ENCODE assay signal across 30 mouse cellular contexts in the genomic region with DNA sequence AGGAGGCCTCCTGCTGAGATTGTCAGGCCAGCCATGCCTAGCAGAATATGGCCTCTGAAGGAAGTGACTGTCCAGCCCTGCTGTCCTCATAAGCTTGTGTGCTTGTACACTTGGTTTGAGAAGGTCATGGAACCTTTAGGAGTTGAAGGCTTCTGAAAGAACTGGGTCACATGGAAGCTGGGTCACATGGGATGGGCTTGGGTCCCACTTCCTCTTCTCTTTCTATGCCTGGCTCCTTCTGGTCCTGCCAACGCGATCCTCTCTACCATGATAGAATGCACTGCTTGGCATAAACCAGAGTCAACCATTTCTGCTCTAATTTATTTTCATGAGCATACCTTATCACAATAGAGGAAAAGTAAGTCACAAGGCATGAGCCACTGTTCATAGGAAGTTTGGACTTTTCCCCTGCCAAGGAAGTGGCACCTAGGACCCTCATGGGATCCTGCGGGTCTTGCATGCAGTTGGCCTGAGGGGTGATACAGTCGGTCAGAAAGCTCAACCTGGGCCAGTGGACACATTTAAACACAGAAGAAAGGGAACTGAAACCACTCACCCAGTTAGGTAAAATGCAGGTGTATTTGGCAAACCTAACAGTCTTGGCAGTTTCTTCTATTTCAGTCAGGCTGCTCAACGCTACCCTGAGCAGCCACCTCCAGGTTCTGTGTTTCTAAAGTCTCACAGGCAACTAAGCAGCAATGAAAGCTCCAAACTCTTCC.
A peak's percentile ranks its signal among the peaks of the same experiment; 100 is the strongest.
DNase-seq lines count a peak whose midpoint lies in the region; ATAC-seq and TF ChIP-seq lines count a peak whose summit lies in the region.
"Had no signal": no experiment of that assay in that cellular context is flagged by ENCODE, and none has a peak within 500 bp of the region (broad histone marks: within the 10 kb centered on the region; RNA-seq: fewer than 3 reads in every experiment).

No protein-coding gene starts in this region.

- no peak overlapping the region for H3K27ac ChIP-seq in heart, embryonic 10.5 days
- no peak overlapping the region for H3K27ac ChIP-seq in midbrain, postnatal 0 days (ENCODE audit: low read depth, low read length)
- H3K27ac ChIP-seq: embryonic facial prominence, embryonic 10.5 days; embryonic facial prominence, embryonic 13.5 days; forebrain, embryonic 12.5 days; forebrain, embryonic 15.5 days; heart, embryonic 13.5 days; hindbrain, embryonic 14.5 days; hindbrain, postnatal 0 days had no signal

- no peak overlapping the region for H3K4me2 ChIP-seq in midbrain, postnatal 0 days (ENCODE audit: low read depth, low read length, poor library complexity, severe bottlenecking)
- H3K4me2 ChIP-seq: embryonic facial prominence, embryonic 13.5 days; forebrain, embryonic 12.5 days; forebrain, embryonic 15.5 days; heart, embryonic 13.5 days; hindbrain, embryonic 14.5 days had no signal

- H3K9me3 ChIP-seq in heart, embryonic 10.5 days, result no peaks in the 10 kb centered on the region
- H3K9me3 ChIP-seq in midbrain, postnatal 0 days (ENCODE audit: low read length), result no peaks in the 10 kb centered on the region
- H3K9me3 ChIP-seq: embryonic facial prominence, embryonic 10.5 days; embryonic facial prominence, embryonic 13.5 days; forebrain, embryonic 12.5 days; forebrain, embryonic 15.5 days; heart, embryonic 13.5 days had no signal

- H3K27me3 ChIP-seq in heart, embryonic 10.5 days (ENCODE audit: insufficient read depth, poor library complexity, severe bottlenecking), result no peaks in the 10 kb centered on the region
- no peaks in the 10 kb centered on the region for H3K27me3 ChIP-seq in midbrain, postnatal 0 days (ENCODE audit: insufficient read depth, low read length)
- H3K27me3 ChIP-seq: embryonic facial prominence, embryonic 13.5 days; forebrain, embryonic 12.5 days; forebrain, embryonic 15.5 days; heart, embryonic 13.5 days had no signal

- WGBS in heart, embryonic 10.5 days, result 88% methylated on average over 5 of the region's 5 CpGs
- WGBS in midbrain, postnatal 0 days, result 96% methylated on average over 5 of the region's 5 CpGs

- H3K36me3 ChIP-seq in heart, embryonic 10.5 days, result no peaks in the 10 kb centered on the region
- no peaks in the 10 kb centered on the region for H3K36me3 ChIP-seq in midbrain, postnatal 0 days (ENCODE audit: insufficient read depth, low read length)
- H3K36me3 ChIP-seq: embryonic facial prominence, embryonic 10.5 days; embryonic facial prominence, embryonic 13.5 days; forebrain, embryonic 12.5 days; forebrain, embryonic 15.5 days; heart, embryonic 13.5 days had no signal

- ATAC-seq in common myeloid progenitor, adult 5-6 weeks (replicated peaks; ENCODE audit: low read depth, poor library complexity, severe bottlenecking), result 0 out of 2 replicates have a peak, but pooled peaks have one; percentile 29
- ATAC-seq in neutrophil, adult 5-6 weeks (ENCODE audit: extremely low read depth, insufficient number of reproducible peaks, low FRiP score, poor library complexity, severe bottlenecking), result peak; percentile 34; the same call in 1 of the 2 replicates
- no peak for ATAC-seq in midbrain, postnatal 0 days (ENCODE audit: low FRiP score)
- ATAC-seq: activated CD4-positive, CD25-positive, alpha-beta regulatory T cell, adult 4 months; CD4-positive, CD25-positive, alpha-beta regulatory T cell, adult 4 months; forebrain, embryonic 15.5 days; hindbrain, postnatal 0 days; inflammation-experienced regulatory T-cells, adult 6 months had no signal

- H3K4me3 ChIP-seq in heart, embryonic 10.5 days, result no peak overlapping the region
- H3K4me3 ChIP-seq in midbrain, postnatal 0 days (ENCODE audit: low read depth, low read length), result no peak overlapping the region
- H3K4me3 ChIP-seq: embryonic facial prominence, embryonic 10.5 days; embryonic facial prominence, embryonic 13.5 days; erythroblast, embryonic 14.5 days; forebrain, embryonic 12.5 days; forebrain, embryonic 15.5 days; heart, embryonic 13.5 days had no signal

- no peak for TF ChIP-seq CTCF in midbrain, postnatal 0 days (IDR thresholded peaks at IDR 0.05)

- peak; percentile 13 for DNase-seq in spleen, adult 12 weeks (ENCODE audit: low spot score)
- DNase-seq in spleen, postnatal 4 days (ENCODE audit: low spot score in 2 of 2), result no peak
- peak; percentile 91 for DNase-seq in A20 (ENCODE audit: low read depth, low spot score)
- DNase-seq in gastrocnemius, adult 8-10 months (ENCODE audit: low spot score in 2 of 2), result no peak
- DNase-seq in heart, embryonic 10.5 days (ENCODE audit: low spot score), result no peak
- no peak for DNase-seq in midbrain, postnatal 0 days (ENCODE audit: low spot score)
- DNase-seq: adrenal gland, adult 8-10 months; adrenal gland, postnatal 25 days; cerebellum, adult 11-12 months; cerebellum, adult 8-10 months; cerebellum, postnatal 10 days; embryo, embryonic 11 days; gastrocnemius, postnatal 10 days; gastrocnemius, postnatal 36 days; heart, adult 11 months; heart, postnatal 14 days; heart, postnatal 4 days had no signal

- no peak overlapping the region for H3K9ac ChIP-seq in midbrain, postnatal 0 days (replicated peaks; ENCODE audit: low read length, poor library complexity, severe bottlenecking)
- H3K9ac ChIP-seq: embryonic facial prominence, embryonic 13.5 days; forebrain, embryonic 12.5 days; forebrain, embryonic 15.5 days; heart, embryonic 13.5 days; hindbrain, embryonic 14.5 days had no signal

- H3K4me1 ChIP-seq in heart, embryonic 10.5 days, result peaks cover 4% of the 10 kb centered on the region; the same call in 1 of the 2 replicates
- H3K4me1 ChIP-seq in midbrain, postnatal 0 days (ENCODE audit: insufficient read depth, low read length), result no peaks in the 10 kb centered on the region
- H3K4me1 ChIP-seq: embryonic facial prominence, embryonic 10.5 days; forebrain, embryonic 12.5 days; forebrain, embryonic 15.5 days; heart, embryonic 13.5 days had no signal

Comparison
In these comparisons a context has a peak if more than half of its experiments do, and no peak if none do; other contexts are left out.
1. DNase-seq: peak in spleen, adult 12 weeks (single experiment) and A20 (single experiment); none in spleen, postnatal 4 days (0 of 2), gastrocnemius, adult 8-10 months (0 of 2), heart, embryonic 10.5 days (single experiment) and midbrain, postnatal 0 days (single experiment).